Mouse (Mus musculus) hindlimb bud, embryonic 11.5 days (tissue): ENCODE measurements around the gene Pigx.

Experiments used
- DNase-seq: peaks from one replicate; pipeline ENCODE4 v3.0.0-alpha.2; 2012; ENCODE audit warnings: low read depth, low spot score; ENCODE audit errors: extremely low spot score

Gene Pigx

GRCm38 (mm10) chr16:32062226-32062625 is 37.3 kb downstream of the Pigx start:
- DNase-seq = no peak

GRCm38 (mm10) chr16:32059840-32060523 is 39.6 kb downstream of the Pigx start:
- no peak for DNase-seq

DNA sequence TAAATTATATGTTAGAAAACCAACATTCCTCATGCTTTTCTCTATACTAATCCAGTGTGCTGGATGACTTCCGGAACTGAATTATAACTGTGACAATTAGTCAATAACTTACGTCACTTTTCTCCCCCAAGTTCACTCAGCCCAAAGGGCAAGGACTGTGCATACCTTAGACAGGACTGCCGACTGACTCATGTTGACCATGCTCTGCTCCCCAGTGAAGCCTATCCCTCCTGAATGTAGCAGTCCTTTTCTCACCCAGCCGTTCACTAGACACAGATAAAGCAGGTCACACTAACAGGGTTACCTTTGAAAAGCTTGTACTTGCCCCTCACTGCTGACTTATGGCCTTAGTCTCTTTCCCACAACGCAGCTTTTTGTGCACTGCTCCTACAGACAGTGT is 40.7 kb downstream of the Pigx start:
- DNase-seq = no peak

GRCm38 (mm10) chr16:32042367-32042766 is 57.2 kb downstream of the Pigx start:
- no peak for DNase-seq
